Mouse (Mus musculus): Measurements from ENCODE around the gene Gm13040.
"Not testable (repeated sequence)": the region's sequence is repeated elsewhere in the genome, so short reads cannot be mapped to it uniquely, and the experiment has no call there.

- not testable (repeated sequence) for TF ChIP-seq CTCF (IDR thresholded peaks at IDR 0.05; ENCODE audit: control insufficient read depth, insufficient read depth, insufficient replicate concordance, low read depth, low read length); POLR2A (IDR thresholded peaks at IDR 0.05; ENCODE audit: control insufficient read depth, low read depth, low read length)
Observed at GRCm38 (mm10) chr4:143551400-143551799, 15.6 kb downstream of the Gm13040 start, which contains the start of the genes BC080695 and Gm13057.

All from testis, adult 2 months (tissue).